Mouse (Mus musculus): ENCODE measurements around the gene Pkib.
A peak's percentile ranks its signal among the peaks of the same experiment; 100 is the strongest.

The Pkib gene

DNA sequence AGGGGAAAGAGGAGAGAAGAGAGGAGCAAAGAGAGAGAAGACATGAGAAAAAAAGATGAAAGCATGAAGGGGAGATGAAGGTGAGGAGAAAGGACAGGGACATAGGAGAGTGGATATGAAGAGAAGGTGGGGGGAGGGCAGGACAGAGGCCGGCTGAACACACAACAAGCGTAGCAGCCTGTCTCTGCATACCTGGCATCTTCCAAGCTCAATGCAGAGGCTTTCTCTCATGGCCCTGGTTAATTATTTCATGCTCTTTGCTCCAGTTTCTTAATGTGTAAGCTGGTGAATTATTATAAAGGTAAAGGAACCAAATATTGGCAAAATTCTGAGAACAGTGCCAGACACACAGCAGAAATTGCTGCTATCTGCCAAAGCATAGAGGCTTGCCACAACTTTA, 109.6 kb downstream of the Pkib start:
- no peak for DNase-seq

DNA sequence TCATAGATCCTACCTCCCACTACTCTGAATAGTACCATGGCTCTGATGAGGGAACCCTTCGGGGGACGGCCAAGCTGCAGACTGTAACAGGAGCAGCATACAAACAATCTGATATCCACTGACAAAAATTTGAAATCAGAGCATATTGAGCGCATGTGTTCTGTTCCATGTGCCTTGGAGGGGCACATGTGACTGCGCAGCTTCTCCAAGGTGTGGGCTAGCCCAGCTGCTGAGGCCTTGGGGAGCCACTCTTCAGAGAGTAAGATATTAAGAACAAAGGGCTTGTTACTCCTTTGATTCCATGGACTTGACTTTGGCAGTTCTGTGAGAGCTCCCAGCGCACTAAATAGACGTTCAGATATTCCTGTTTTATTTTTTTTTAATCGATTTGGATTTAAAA, 111.3 kb downstream of the Pkib start:
- no peak for DNase-seq

DNA sequence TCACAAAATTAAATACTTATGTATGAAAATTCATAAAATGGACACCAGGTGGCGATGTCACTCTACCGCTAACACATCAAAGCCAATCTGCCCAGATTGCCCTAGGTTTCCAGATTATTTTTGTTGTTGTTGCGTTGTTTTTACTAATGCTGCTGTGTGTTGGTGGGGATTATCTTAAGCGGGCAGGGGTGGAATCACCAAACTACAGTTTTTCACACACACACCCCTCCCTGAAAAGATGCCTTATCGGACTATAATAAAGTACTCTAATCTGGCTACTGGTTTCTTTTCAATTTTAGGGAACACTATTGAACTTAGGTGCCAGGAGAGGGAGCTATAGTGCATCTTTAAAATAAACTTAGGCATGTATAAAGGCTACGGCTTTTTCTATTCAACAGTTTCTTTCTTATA, 111.8 kb downstream of the Pkib start:
- peak in 1 of 2 experiments; percentile 40 for DNase-seq

DNA sequence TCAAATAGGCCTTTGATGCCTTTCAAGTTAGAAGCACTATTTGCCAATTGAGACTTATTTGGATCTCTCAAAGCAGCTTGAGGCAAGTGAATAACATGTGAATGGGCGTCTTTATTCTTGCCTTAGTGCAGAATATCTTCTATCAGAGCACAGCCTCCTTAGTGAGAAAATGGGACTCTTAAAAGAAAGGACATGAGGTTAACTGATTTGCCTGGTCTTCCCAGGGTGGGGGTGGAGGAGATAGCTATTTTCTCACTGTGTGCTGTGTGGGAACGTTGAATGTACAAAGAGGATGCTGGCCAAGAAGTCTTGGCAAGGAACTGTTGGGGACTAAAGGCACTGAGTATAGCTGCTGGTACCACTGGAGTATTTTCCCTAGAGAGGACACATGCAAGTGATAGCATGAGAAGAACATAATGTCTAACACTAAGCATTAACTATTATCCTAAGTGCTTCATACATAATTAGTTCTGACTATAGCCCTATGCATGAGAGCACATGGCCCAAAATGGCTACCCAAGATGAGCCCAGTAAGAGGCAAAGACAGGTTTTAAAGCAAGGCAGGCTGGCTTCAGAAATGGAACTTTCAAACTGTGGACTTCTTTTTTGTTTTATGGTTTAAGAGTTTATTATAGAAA, 112.5 kb downstream of the Pkib start:
- no peak for DNase-seq

DNA sequence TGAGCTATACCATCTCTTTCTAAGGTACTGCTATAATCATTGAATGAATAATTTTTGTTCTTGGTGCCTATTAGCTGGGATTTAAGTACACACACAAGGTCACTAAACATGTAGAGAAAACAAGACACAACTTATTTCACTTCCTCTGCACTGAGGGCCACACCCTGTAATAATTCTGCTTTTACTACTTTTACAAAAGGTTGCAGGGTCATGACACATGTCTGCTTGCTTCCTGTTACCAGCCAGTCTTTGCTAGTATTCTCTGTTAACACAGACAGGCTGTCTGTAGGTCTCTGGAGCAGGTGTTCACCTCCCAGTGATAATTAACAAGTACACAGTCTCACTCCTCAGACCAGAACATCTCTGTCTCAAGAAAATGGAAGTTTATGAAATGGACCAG, 113.7 kb downstream of the Pkib start:
- DNase-seq = no peak

DNA sequence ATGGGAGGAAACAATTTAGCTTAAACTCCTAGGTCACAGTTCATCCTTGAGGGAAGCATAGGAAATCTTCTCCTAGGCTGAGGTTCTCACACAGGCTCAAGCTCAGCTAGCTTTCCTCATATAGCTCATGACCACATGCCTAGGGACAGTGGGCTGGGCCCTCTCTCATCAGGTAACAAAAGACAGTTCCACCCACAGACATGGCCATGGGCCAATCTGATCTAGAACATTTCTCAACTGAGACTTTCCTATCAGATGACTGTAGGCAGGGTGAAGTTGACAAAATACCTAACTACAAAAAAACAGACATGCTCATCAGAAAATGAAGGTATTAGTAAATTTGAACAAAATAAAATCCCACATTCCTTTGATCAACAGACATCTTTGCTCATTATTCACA, 115.3 kb downstream of the Pkib start:
- no peak for DNase-seq

DNA sequence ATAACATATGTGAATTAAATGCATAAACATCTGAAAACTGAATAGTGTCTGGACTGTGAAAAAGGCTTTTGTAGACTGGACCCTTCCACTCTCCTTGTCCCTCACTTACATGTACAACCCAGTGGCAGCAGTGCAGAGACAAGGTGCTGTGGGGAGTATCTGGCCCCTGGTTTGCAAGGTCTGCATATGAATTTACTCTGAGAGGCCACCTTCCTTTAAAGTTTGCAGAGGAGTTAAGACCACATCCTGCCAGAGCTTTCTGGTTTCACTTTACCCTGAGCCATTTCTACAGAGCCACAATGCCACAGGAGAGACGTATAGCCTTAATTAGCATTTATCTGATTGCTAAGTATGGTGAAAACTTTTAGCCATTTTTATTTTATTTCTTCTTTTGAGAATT, 121.6 kb downstream of the Pkib start:
- no peak for DNase-seq

DNA sequence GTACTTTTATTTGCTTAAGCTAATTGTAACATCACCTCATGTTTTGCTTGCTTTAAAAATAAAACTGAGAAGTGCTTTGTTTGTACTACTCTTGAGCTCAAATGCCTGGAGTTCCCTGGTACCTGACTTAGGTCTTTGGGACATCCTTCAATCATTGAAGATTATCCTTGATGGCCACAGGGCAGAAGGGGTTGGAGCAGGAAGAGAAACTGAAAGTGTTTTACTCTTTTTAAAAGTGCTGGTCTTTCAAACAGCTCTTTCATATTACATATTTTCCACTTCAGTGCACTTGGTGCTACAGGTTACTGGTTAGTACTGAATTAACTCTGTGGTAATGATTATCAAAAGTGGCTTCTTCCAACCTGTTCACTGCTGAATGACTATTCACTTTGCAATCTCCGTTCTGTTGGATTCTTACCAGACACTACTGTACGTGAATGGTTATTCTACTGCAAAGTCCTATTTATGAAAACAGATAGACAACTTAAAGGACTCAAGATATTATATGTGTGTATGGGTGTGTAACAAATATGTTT, 123.5 kb downstream of the Pkib start:
- DNase-seq = no peak

DNA sequence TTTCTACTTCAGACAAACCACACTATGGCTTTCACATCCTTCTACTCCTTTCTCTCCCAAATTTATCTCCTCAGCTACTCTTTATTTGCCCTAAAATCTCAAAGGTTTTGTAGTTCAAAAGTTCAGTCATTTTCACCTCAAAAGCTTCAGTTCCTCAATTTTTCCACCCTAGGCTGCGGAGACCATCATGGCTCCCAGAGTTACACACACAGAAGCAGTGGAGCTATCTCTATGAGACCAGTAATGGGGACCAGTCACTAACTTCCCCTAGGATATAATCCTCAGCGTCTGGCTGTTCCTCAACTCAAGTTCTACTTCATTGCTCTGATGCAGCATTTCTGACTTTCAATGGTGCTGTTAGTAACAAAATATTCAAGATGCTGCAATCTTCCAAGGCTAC, 127.2 kb downstream of the Pkib start:
- DNase-seq = no peak

DNA sequence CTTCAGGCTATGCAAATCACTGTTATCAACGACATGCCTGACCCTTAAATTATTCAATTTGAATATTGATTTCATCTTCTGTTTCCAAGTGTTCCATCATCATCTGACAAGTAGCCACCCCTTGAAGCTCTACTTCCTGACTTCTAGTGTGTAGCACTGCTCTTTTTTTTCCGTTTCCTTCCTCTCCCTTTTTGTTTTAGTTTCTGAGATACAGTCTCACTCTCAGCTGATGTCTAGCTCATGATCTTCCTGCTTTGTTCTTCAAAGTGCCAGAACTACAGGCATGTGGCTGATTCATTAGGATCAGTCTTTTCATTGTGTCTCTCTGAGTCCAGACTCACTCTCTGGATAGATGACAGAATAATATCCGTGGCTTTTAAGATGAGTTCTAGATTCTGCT, 128.9 kb downstream of the Pkib start:
- DNase-seq = no peak

DNA sequence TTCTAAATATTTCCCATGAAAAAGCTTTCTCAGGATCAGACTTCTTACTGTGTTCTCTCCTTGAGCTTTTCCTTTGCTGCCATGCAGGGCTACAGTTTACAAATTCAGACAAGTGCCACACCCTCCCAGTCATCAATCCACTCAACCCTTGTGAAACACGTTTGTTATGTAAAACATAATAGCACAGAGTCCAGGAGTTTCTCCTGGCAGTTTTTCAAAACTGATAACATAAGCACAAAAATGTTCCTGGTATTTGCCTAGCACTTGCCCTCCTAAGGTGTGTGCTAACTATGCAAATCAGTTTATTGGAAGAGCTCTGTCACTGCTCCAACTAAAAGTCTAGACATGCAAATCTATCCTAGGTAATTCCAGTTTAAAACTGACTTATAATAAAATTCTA, 131.3 kb downstream of the Pkib start:
- DNase-seq = no peak

DNA sequence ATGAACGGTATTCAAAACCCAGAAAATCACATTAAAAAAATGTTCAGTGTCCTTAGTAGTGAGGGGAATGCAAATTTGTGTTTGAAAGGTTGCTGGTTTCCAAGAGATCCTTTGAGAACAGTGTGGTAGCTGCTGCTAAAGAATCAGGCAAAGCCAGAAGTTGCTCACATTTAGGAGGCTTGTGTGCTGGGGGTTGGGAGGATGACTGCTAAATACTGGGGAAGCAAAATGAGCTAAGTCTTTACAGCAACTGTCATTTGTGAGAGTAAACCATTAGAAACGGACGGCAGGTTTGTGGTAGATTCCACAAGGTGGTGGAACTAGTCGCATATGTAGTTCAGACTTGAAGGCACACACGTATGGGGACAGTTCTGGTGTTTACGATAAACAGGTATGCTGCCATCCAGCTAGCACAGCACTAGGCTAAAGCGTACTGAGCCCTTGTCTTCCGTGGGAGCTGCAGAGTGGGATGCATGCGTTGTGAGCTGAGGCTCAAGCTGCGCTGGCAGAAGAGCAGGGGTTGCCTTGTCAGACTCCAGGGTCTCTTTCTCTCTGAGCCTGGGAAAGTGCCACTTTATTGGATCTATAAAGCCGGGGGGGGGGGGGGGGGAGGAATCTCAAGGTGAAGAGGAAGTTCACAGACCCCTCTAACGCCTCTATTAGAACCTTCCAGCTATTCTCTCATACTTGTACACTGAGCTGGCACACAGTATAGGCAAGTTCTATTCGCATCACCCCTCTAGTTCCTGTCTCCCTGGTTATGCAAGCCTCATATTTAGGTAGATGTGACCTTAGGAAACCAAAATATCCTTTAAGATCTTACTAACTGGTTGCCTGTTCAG, 151.7 kb downstream of the Pkib start:
- DNase-seq = no peak

DNA sequence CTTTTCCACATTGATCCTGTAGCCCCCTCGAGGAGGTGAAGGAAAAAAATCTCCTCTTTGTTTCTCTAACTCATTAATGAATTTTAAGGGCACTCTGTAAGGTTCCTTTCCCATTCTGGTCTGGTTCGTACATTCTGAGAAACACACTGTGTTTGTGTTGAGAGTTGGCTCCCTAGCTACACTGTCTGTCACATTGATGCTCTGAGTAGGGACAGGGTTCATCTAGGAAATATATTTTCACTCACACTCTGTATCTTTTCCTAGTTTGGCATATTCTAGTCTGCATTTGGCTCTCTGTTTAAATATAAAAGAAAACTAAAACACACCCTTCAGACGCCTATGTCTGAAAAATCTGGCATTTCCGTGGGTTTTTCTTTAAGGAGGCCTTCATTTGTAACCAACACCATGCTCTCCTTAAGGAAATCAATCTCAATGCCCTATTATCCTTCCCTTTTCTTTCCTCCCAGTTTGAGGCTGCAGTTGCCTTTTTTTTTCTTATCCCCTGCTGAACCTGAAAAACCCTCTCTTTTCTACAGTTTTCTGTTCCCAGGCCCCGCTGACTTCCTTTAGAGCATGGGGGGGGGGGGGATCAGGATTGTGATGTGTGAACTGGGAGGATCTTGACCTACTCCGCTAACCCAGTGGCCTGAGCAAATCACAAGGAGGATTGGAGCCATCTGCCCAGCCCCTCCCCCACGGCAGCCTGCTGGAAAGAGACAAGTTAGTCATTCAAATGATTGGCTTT, 152.5 kb downstream of the Pkib start:
- peak; percentile 72 to 79 for DNase-seq

DNA sequence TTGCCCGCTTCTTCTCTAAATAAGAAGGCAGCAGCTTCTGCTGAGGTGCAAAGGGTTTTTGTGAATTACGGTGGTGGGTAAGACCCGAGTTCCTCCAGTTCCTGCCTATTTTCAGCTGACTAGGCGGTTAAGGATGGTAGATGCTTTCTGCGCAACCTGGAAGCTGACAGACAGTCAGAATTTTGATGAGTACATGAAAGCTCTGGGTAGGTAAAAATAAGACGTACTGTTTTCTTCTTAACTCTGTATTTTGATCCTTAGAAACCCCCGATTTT, 153.0 kb downstream of the Pkib start, which contains the start of gene Fabp7:
TSS of gene Fabp7 (plus strand) at position 6 of the 275 bp plus-strand sequence.
- DNase-seq = no peak

DNA sequence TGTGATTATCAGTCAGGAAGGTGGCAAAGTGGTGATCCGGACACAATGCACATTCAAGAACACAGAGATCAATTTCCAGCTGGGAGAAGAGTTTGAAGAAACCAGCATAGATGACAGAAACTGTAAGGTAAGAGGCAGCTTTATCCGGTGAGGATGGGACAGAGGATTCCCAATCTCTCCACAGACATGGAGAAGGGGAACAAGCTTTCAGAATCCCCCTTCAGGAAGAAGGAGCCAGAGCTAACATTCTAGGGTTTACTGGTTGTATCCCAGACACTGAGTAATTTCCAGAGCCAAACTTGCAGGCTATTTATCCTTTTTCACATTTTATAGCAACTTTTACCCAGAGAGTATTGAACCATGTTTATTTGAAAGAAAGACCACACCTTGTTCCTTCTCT, 153.8 kb downstream of the Pkib start:
- no peak for DNase-seq
